Mouse (Mus musculus): ENCODE data around the gene Calr3.

The Calr3 gene

GRCm38 (mm10) chr8:72443338-72443993, at the start of gene Calr3, which contains the start of gene 1700030K09Rik:
Gene Calr3 (minus strand): TSS chr8:72443870.
Gene 1700030K09Rik (plus strand): TSS chr8:72443880.
- DNase-seq, result peak; percentile 98

- DNase-seq, result peak; percentile 9
Observed at GRCm38 (mm10) chr8:72493381-72493780, 49.7 kb upstream of the Calr3 start.

GRCm38 (mm10) chr8:72492622-72493081, 49.0 kb upstream of the Calr3 start:
- peak; percentile 99 for DNase-seq

GRCm38 (mm10) chr8:72491680-72492621, 48.3 kb upstream of the Calr3 start, which contains the start of gene Slc35e1:
Gene Slc35e1 (minus strand): TSS chr8:72492614.
- DNase-seq, result no peak

- no peak for DNase-seq
Observed at GRCm38 (mm10) chr8:72491017-72491416, 47.3 kb upstream of the Calr3 start.

DNA sequence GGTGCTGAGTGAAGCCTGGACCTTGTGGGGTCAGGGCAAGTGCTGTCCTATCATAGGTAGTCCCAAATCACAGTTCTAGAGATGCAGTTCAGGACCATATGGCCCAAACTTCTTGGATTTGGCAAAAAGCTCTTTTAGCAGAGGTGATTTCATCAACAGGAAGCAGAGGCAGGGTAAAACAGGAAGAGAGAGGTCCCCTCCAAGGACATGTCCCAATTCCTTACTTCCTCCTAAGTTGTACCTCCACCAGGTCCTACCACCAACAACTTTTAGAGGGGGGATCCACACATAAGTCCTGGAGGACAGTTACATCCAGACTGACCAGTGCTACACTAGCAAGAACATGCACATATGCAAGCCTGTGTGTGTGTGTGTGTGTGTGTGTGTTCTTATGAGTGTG, 43.3 kb upstream of the Calr3 start:
- DNase-seq, result no peak

DNA sequence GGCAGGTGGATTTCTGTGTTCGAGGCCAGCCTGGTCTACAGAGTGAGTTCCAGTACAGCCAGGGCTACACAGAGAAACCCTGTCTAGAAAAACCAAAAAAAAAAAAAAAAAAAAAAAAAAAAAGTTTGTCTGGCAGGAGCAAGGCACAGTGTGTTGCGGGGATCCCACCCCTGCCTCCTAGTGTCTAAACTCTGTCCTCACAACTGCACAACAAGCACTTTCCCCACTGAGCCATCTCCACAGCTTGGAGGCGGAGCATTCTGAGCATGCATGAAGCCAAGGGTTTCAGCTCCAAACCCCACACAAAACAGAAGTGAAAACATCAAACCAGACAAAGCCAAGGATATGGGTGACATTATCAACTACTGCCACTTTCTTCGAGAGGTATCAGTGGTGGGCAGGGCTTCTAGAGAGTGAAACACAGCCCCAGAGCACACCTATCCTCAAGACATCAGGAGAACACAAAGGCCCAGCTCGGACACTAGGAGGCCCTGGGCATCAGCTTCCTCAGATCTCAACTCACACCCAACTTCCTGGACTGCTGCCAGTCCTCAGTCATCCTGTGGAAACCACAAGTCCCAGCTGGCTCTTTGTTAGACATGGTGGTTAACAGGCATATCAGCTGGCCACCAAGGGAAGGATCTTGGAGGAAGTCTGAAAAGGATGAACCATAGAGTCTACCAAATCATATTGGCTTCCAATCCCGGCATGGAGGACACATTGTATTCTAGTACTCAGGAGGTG, 42.0 kb upstream of the Calr3 start:
- DNase-seq, result peak; percentile 27

- DNase-seq, result peak; percentile 95
Observed at GRCm38 (mm10) chr8:72474826-72475546, 31.3 kb upstream of the Calr3 start, which contains the start of gene Cherp. Gene Cherp (minus strand): TSS chr8:72475226.

- no peak for DNase-seq
Observed at GRCm38 (mm10) chr8:72470684-72471083, 27.0 kb upstream of the Calr3 start.

GRCm38 (mm10) chr8:72469984-72470383, 26.3 kb upstream of the Calr3 start:
- DNase-seq, result no peak

GRCm38 (mm10) chr8:72469243-72469642, 25.6 kb upstream of the Calr3 start:
- DNase-seq, result no peak

DNA sequence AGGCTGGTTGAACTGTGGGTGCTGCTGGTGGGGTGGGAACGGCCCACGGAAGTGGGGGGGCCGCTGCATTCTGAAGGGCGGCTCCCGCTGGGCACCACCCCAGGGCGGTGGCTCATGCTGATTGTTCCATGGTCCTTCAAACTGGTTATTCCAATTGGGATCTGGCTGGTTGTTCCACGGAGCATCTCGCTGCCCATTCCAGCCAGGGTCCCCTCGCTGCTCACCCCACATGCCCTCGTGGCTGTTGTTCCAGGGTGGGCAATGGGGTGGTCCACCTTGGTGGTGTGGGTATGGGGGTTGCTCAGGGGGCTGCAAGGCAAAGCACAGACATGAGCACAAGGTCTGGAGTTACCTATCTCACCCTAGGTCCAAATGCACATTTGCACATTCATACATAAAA, 20.5 kb upstream of the Calr3 start:
- DNase-seq, result no peak

DNA sequence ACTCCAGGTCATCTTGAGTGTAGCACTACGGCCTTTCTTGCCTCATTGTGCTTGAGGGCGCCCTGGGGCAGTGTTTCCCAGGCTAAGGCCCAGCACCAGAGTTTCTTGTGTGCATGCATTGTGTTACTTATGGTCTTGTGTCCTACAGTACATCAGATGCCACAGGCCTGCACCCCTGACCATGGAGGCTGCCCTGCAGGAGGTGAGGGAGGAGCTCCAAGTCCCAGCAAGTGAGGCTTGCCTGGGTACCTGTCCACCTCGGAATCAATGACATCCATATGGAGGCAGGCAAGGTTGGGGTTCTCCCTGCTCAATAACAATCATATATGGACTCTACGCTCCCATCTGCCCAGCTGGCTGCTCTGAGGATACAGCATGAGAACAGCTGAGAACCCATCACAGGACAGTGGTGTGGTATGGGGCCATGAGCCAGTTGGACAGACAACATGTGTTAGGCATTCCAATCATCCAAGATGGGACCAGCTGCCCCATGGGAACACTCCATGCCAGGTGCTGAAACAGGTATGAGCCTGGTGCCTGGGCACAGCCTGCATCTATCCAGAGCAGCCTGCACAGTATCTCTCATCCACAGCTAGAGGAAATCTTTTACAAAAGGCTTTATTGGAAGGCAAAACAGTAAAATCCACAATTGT, 16.3 kb upstream of the Calr3 start:
- DNase-seq, result no peak

DNA sequence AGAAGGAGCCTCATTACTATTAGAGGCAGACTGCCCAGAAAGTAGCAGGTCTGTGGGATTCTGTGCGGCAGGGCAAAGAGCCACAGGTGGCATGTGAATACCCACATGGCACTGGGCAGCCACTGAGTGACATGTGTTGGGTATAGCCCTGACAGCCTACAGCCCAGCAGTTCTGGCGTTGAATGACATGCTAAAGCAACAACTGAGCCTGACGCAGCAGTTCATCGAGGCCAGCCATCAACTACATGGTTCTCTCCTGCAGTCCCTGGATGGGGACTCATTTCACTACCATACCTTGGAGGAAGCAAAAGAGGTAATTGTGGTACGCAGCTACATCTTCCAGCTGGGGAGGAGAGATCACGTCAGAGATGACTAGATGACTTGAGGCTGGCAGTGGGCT, 14.8 kb upstream of the Calr3 start:
- DNase-seq, result no peak

- DNase-seq, result no peak
Observed at GRCm38 (mm10) chr8:72457806-72458205, 14.1 kb upstream of the Calr3 start.

DNA sequence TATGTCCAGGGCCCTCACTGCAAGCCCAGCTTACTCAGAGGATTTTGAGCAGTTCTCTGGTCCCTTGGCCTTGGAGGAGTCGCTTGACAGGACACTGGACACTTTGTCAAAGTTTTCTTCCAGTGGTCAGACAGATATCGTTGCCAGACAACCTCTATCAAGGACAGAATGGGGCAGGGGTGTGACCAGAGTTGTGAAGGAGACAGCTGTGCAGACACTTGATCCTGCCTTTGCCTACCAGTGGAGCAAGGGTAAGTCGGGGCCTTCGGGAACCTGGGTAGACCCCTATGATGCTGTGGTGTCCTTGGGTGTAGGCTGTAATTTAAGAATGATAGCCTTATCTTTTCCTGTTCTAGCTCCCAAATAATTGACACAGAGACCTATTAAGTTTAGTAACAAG, 11.6 kb upstream of the Calr3 start:
- no peak for DNase-seq

- no peak for DNase-seq
Observed at GRCm38 (mm10) chr8:72453904-72454303, 10.2 kb upstream of the Calr3 start.

DNA sequence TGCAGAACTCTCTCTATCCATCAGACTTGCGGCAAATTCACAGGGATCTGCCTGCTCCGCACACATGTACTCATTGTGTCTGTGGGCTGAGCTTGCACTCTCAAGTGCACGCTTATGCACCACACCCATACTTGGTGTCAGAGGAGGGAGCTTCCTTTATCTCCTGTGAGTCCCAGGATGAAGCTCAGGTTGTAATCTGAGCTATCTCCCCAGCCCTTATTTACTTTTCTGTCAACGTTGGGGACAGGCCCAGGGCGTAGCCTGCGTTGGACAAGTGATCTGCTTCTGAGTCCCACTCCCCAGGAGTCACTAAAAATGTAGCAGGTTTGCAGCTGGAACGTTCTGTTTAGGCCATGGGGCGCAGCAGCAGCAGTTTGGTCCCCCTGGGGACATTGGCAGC, 7.8 kb upstream of the Calr3 start:
- DNase-seq, result no peak

DNA sequence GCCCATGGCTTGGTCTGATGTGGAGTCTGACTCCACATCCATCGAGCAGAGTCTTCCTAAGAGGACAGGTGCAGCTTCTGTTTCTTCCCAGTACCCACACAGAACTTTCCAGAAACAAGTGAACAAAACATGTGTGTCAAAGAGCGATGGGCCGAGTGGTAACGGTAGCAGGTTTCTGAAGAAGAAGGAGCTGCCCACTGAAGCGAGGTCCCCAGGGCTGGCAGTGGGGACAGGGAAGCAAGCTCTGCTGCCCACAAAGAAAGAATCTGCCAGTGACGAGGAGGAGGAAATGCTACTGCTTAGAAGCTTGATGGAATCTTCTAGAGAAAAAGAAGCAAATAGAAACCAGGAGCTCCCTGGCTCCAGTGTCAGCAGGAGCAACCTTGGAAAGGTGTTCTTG, 1.4 kb upstream of the Calr3 start:
- DNase-seq, result no peak

DNA sequence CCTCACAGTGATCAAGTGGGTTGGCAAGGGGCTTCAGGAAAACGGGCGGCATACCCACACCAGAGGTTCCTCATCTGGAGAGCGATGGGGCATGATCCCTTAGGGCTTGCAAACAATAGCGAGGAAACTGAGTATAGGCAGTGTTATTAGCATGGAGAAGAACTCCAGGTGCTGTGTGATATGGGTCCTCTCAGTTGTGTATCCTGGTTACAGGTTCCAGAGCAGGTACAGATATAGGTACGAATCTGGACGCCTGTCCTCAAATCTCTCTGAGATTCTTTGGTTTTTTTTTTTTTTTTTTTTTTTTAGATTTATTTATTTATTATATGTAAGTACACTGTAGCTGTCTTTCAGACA, 302 bp upstream of the Calr3 start:
- DNase-seq, result no peak

DNA sequence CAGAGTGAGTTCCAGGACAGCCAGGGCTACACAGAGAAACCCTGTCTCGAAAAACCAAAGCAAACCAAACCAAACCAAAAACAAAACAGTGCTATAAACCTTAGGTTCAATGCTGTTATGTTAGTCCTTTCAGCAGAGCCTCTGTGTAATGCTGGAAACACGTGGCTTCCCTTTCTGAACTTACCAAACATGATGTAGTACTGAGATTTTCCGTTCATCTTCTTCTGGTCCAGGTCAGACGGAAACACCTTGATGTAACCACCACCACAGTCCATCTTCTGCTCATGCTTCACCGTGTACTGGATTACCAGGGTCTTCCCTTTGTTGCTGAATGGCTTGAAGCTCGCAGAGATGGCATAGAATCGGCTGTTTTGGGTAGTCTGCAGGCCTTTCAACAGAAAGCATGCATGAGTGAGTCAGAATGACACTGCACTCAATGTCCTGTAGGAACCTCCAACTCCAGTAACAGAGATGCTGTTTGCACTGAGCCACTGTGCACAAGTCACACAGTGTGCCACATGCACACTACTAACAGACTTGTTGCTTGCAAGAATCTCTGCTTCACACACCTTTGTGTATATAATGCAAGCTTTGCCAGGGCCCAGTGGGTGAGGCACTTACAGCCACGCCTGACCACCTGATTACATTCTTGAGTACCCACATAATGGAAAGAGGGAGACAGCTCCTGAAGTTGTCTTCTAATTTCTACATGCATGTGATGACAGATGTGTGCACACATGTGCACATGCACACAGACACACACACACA, 5.2 kb downstream of the Calr3 start:
- no peak for DNase-seq
